Mouse (Mus musculus): ENCODE measurements around the gene Mynn. TPM values are rescaled to one million over a fixed set of nuclear protein-coding genes. Genes with fewer than 3 reads are reported as not detected.
"Not testable (repeated sequence)": the region's sequence is repeated elsewhere in the genome, so short reads cannot be mapped to it uniquely, and the experiment has no call there.

Gene Mynn
- polyA plus RNA-seq (2012; ENCODE audit: insufficient read depth, insufficient read length, low replicate concordance, missing spikeins): 87.6 TPM in 1 of 2 replicates, not detected in the other

GRCm38 (mm10) chr3:30602065-30602739 lies at the start of gene Mynn:
Gene Mynn (plus strand): TSS chr3:30602065.
- H3K4me1 ChIP-seq (ENCODE audit: control insufficient read depth, insufficient read depth, low read length): peaks cover 8% of the 10 kb centered on the region
- TF ChIP-seq CTCF (IDR thresholded peaks at IDR 0.05; ENCODE audit: insufficient read depth, low read depth, low read length) (no peak), POLR2A (IDR thresholded peaks at IDR 0.05; ENCODE audit: insufficient read depth, low read depth, low read length) (peak; percentile 63)
- under 1% methylated on average over 40 of the region's 40 CpGs for WGBS
- peak within 1 kb of the TSS; percentile 93 for H3K4me3 ChIP-seq (ENCODE audit: insufficient read depth, low read depth, low read length)
- H3K27ac ChIP-seq (ENCODE audit: insufficient read depth, low read depth, low read length): peak within 1 kb of the TSS; percentile 99

DNA sequence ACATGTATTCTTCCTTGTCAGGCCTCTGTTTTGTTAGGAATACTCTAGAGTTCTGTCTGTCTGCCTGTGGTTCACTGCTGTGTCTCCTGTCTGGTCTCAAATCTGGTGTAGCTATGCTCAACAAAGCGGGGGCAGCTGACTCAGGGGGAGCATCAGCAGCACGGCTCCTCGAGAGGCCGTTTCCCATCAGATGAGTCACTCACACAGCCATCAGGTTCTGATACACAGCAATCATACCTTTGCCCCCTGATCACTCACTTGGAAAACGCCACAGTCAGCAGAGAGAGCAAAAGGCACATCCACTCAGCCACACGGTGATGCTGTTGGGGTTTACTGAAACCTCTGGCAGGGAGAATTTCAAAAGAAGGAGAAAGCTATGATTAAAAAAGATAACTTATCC lies 48.1 kb upstream of the Mynn start:
- WGBS: 78% methylated on average over 6 of the region's 6 CpGs
- TF ChIP-seq POLR2A (IDR thresholded peaks at IDR 0.05; ENCODE audit: insufficient read depth, low read depth, low read length): no peak
- TF ChIP-seq CTCF (IDR thresholded peaks at IDR 0.05; ENCODE audit: insufficient read depth, low read depth, low read length): no peak
- H3K27ac ChIP-seq (ENCODE audit: insufficient read depth, low read depth, low read length): no peak overlapping the region
- no peaks in the 10 kb centered on the region for H3K4me1 ChIP-seq (ENCODE audit: control insufficient read depth, insufficient read depth, low read length)
- no peak overlapping the region for H3K4me3 ChIP-seq (ENCODE audit: insufficient read depth, low read depth, low read length)

GRCm38 (mm10) chr3:30560677-30561314 lies 41.1 kb upstream of the Mynn start:
- Histone ChIP-seq H3K4me1 (ENCODE audit: control insufficient read depth, insufficient read depth, low read length) (no peaks in the 10 kb centered on the region), H3K4me3 (ENCODE audit: insufficient read depth, low read depth, low read length) (no peak overlapping the region), H3K27ac (ENCODE audit: insufficient read depth, low read depth, low read length) (no peak overlapping the region)
- TF ChIP-seq CTCF (IDR thresholded peaks at IDR 0.05; ENCODE audit: insufficient read depth, low read depth, low read length) (no peak), POLR2A (IDR thresholded peaks at IDR 0.05; ENCODE audit: insufficient read depth, low read depth, low read length) (no peak)
- 40% methylated on average over 6 of the region's 6 CpGs for WGBS

DNA sequence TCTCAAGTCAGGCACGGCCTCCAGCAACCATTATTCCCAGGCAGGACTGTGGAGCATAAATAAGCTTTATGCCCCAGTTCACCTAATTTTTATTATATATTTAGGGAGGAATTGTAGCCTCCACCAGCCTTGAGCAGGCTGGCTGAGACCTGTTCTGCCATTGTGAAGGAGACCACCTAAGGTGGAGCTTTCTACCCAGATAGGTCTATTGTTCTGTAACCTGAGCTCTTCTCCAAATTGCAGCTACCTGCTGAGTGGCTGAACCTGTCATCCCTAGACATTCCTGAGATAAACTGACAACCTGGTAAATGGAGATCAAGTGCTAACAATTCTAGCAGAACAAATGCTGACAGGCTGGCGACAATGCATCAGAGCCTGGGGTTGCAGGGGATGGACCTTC lies 35.5 kb upstream of the Mynn start:
- WGBS: 75% methylated on average over 1 of the region's 2 CpGs
- not testable (repeated sequence) for H3K4me3 ChIP-seq (ENCODE audit: insufficient read depth, low read depth, low read length); H3K4me1 ChIP-seq (ENCODE audit: control insufficient read depth, insufficient read depth, low read length); H3K27ac ChIP-seq (ENCODE audit: insufficient read depth, low read depth, low read length)

- TF ChIP-seq CTCF (IDR thresholded peaks at IDR 0.05; ENCODE audit: insufficient read depth, low read depth, low read length): no peak
- TF ChIP-seq POLR2A (IDR thresholded peaks at IDR 0.05; ENCODE audit: insufficient read depth, low read depth, low read length): no peak
- WGBS: 32% methylated on average over 2 of the region's 2 CpGs
- Histone ChIP-seq H3K4me3 (ENCODE audit: insufficient read depth, low read depth, low read length) (no peak overlapping the region), H3K27ac (ENCODE audit: insufficient read depth, low read depth, low read length) (no peak overlapping the region), H3K4me1 (ENCODE audit: control insufficient read depth, insufficient read depth, low read length) (no peaks in the 10 kb centered on the region)
Observed at GRCm38 (mm10) chr3:30573549-30573948, 28.3 kb upstream of the Mynn start.

DNA sequence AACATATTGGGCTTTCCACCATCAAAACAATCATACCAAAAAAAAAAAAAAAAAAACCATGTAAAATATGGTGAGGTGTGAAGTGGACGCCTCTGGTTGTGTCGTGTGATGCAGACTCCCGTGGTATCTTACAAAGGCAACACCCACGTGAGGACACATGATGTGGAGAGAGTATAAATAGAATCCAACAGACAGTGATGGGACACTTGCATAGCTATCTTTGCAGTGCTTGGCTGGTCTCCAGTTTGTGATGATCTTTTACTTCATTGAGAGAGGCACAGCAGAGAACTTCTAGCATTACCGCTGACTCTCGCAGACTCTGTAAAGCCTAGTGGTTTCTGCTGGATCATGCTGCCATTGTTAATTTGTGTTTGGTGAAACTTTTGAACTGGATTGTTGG lies 13.0 kb upstream of the Mynn start:
- no peak overlapping the region for H3K4me3 ChIP-seq (ENCODE audit: insufficient read depth, low read depth, low read length)
- no peak overlapping the region for H3K27ac ChIP-seq (ENCODE audit: insufficient read depth, low read depth, low read length)
- TF ChIP-seq CTCF (IDR thresholded peaks at IDR 0.05; ENCODE audit: insufficient read depth, low read depth, low read length) (no peak), POLR2A (IDR thresholded peaks at IDR 0.05; ENCODE audit: insufficient read depth, low read depth, low read length) (no peak)
- no peaks in the 10 kb centered on the region for H3K4me1 ChIP-seq (ENCODE audit: control insufficient read depth, insufficient read depth, low read length)
- whole genome bisulfite sequencing: 64% methylated on average over 6 of the region's 6 CpGs

- WGBS: 1% methylated on average over 2 of the region's 2 CpGs
- TF ChIP-seq POLR2A (IDR thresholded peaks at IDR 0.05; ENCODE audit: insufficient read depth, low read depth, low read length) (no peak), CTCF (IDR thresholded peaks at IDR 0.05; ENCODE audit: insufficient read depth, low read depth, low read length) (no peak)
- Histone ChIP-seq H3K4me3 (ENCODE audit: insufficient read depth, low read depth, low read length) (no peak overlapping the region), H3K27ac (ENCODE audit: insufficient read depth, low read depth, low read length) (no peak overlapping the region), H3K4me1 (ENCODE audit: control insufficient read depth, insufficient read depth, low read length) (no peaks in the 10 kb centered on the region)
Observed at GRCm38 (mm10) chr3:30592418-30592853, 9.4 kb upstream of the Mynn start.

DNA sequence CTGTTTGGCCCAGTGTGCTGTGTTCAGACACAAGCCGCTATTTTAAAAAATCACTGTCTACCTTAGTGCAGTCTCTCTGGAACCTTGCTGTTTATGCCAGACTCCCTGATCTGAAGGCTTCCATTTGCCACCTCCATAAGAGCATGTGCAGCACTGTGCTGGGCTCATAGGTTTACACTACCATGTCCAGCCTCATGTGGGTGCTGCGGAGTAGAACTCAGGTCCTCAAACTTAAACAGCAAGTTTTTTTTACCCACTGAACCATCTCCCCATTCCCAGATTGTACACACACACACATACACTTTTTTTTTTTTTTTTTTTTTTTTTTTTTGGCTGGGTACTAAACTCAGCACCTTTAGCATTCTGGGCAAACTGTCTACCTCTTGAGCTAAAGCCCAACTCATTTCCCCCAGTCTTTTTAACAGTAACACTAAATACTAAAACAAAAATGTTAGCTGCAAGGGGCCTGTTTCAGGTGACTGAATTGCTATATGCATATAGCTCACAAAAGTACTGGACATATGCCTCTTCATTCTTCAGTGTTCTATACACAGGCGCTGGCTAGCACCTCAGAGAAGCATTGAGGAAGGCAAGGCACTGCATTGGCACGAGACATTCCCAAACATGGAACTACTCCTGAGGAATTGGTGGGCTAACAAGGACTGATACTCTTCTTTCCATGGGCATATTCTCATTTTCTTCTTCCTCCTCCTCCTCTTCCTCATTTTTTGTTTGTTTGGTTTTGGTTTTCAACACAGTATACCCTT lies 8.0 kb upstream of the Mynn start:
- TF ChIP-seq POLR2A (IDR thresholded peaks at IDR 0.05; ENCODE audit: insufficient read depth, low read depth, low read length) (no peak), CTCF (IDR thresholded peaks at IDR 0.05; ENCODE audit: insufficient read depth, low read depth, low read length) (no peak)
- WGBS: 79% methylated on average over 4 of the region's 4 CpGs
- H3K4me3 ChIP-seq (ENCODE audit: insufficient read depth, low read depth, low read length): no peak overlapping the region
- no peak overlapping the region for H3K27ac ChIP-seq (ENCODE audit: insufficient read depth, low read depth, low read length)
- no peaks in the 10 kb centered on the region for H3K4me1 ChIP-seq (ENCODE audit: control insufficient read depth, insufficient read depth, low read length)
